Mouse (Mus musculus): ENCODE results near the gene Taok2. TPM values are rescaled to one million over a fixed set of nuclear protein-coding genes. Genes with fewer than 3 reads are reported as not detected.
"Not testable (repeated sequence)": the region's sequence is repeated elsewhere in the genome, so short reads cannot be mapped to it uniquely, and the experiment has no call there.

Taok2 gene
- polyA plus RNA-seq, 1 experiment from 2014 or later = 24.0 TPM

- 81% methylated on average over 4 of the region's 4 CpGs for WGBS
- Histone ChIP-seq H3K4me2 (no peak overlapping the region), H3K4me1 (replicated peaks; ENCODE audit: control insufficient read depth, insufficient read depth, low read length) (peaks cover 10% of the 10 kb centered on the region), H3K9me3 (ENCODE audit: control insufficient read depth, low read length) (no peaks in the 10 kb centered on the region), H3K4me3 (ENCODE audit: low read depth, low read length) (no peak overlapping the region), H3K36me3 (ENCODE audit: control insufficient read depth, insufficient read depth, low read length) (no peaks in the 10 kb centered on the region), H3K27ac (ENCODE audit: low read depth, low read length) (no peak overlapping the region), H3K9ac (ENCODE audit: low read depth, low read length) (no peak overlapping the region), H3K27me3 (replicated peaks; ENCODE audit: control insufficient read depth, insufficient read depth, low read length) (no peaks in the 10 kb centered on the region)
- no peak for ATAC-seq (replicated peaks; ENCODE audit: low FRiP score)
- no peak for DNase-seq (ENCODE audit: low spot score)
These were observed 35.5 kb upstream of the Taok2 start for GRCm38 (mm10) chr7:126919973-126920372.

- H3K4me1 ChIP-seq (replicated peaks; ENCODE audit: control insufficient read depth, insufficient read depth, low read length); H3K36me3 ChIP-seq (ENCODE audit: control insufficient read depth, insufficient read depth, low read length); DNase-seq (ENCODE audit: low spot score); H3K27me3 ChIP-seq (replicated peaks; ENCODE audit: control insufficient read depth, insufficient read depth, low read length); ATAC-seq (replicated peaks; ENCODE audit: low FRiP score); H3K27ac ChIP-seq (ENCODE audit: low read depth, low read length); H3K4me2 ChIP-seq; H3K9ac ChIP-seq (ENCODE audit: low read depth, low read length); H3K4me3 ChIP-seq (ENCODE audit: low read depth, low read length); H3K9me3 ChIP-seq (ENCODE audit: control insufficient read depth, low read length): not testable (repeated sequence)
- WGBS = 49% methylated on average over 4 of the region's 4 CpGs
These were observed 33.9 kb upstream of the Taok2 start for GRCm38 (mm10) chr7:126918356-126918755.

GRCm38 (mm10) chr7:126914844-126915243 is 30.3 kb upstream of the Taok2 start:
- DNase-seq (ENCODE audit: low spot score) (no peak), ATAC-seq (replicated peaks; ENCODE audit: low FRiP score) (no peak)
- H3K4me1 ChIP-seq (replicated peaks; ENCODE audit: control insufficient read depth, insufficient read depth, low read length) = no peaks in the 10 kb centered on the region
- H3K36me3 ChIP-seq (ENCODE audit: control insufficient read depth, insufficient read depth, low read length) = no peaks in the 10 kb centered on the region
- H3K27me3 ChIP-seq (replicated peaks; ENCODE audit: control insufficient read depth, insufficient read depth, low read length) = no peaks in the 10 kb centered on the region
- no peak overlapping the region for H3K4me2 ChIP-seq
- 78% methylated on average over 3 of the region's 3 CpGs for WGBS
- no peak overlapping the region for H3K9ac ChIP-seq (ENCODE audit: low read depth, low read length)
- H3K9me3 ChIP-seq (ENCODE audit: control insufficient read depth, low read length) = no peaks in the 10 kb centered on the region
- no peak overlapping the region for H3K27ac ChIP-seq (ENCODE audit: low read depth, low read length)
- H3K4me3 ChIP-seq (ENCODE audit: low read depth, low read length) = no peak overlapping the region

GRCm38 (mm10) chr7:126905590-126905989 is 21.1 kb upstream of the Taok2 start:
- 57% methylated on average over 3 of the region's 3 CpGs for WGBS
- H3K4me2 ChIP-seq = no peak overlapping the region

GRCm38 (mm10) chr7:126899781-126900180 is 15.3 kb upstream of the Taok2 start:
- not testable (repeated sequence) for DNase-seq (ENCODE audit: low spot score); H3K4me1 ChIP-seq (replicated peaks; ENCODE audit: control insufficient read depth, insufficient read depth, low read length); H3K27me3 ChIP-seq (replicated peaks; ENCODE audit: control insufficient read depth, insufficient read depth, low read length); H3K4me3 ChIP-seq (ENCODE audit: low read depth, low read length); H3K9ac ChIP-seq (ENCODE audit: low read depth, low read length); H3K9me3 ChIP-seq (ENCODE audit: control insufficient read depth, low read length); H3K27ac ChIP-seq (ENCODE audit: low read depth, low read length); H3K4me2 ChIP-seq; H3K36me3 ChIP-seq (ENCODE audit: control insufficient read depth, insufficient read depth, low read length); ATAC-seq (replicated peaks; ENCODE audit: low FRiP score)
- 85% methylated on average over 7 of the region's 9 CpGs for WGBS

More at GRCm38 (mm10) chr7:126905590-126905989, 21.1 kb upstream of the Taok2 start:
- Histone ChIP-seq H3K4me1 (replicated peaks; ENCODE audit: control insufficient read depth, insufficient read depth, low read length) (no peaks in the 10 kb centered on the region), H3K27ac (ENCODE audit: low read depth, low read length) (no peak overlapping the region), H3K27me3 (replicated peaks; ENCODE audit: control insufficient read depth, insufficient read depth, low read length) (no peaks in the 10 kb centered on the region), H3K4me3 (ENCODE audit: low read depth, low read length) (no peak overlapping the region), H3K36me3 (ENCODE audit: control insufficient read depth, insufficient read depth, low read length) (no peaks in the 10 kb centered on the region), H3K9me3 (ENCODE audit: control insufficient read depth, low read length) (no peaks in the 10 kb centered on the region), H3K9ac (ENCODE audit: low read depth, low read length) (no peak overlapping the region)
- no peak for DNase-seq (ENCODE audit: low spot score)
- ATAC-seq (replicated peaks; ENCODE audit: low FRiP score) = no peak

GRCm38 (mm10) chr7:126898102-126898990 is 13.8 kb upstream of the Taok2 start:
- Histone ChIP-seq H3K9me3 (ENCODE audit: control insufficient read depth, low read length) (no peaks in the 10 kb centered on the region), H3K27me3 (replicated peaks; ENCODE audit: control insufficient read depth, insufficient read depth, low read length) (no peaks in the 10 kb centered on the region), H3K27ac (ENCODE audit: low read depth, low read length) (peak overlapping the region; percentile 59), H3K4me1 (replicated peaks; ENCODE audit: control insufficient read depth, insufficient read depth, low read length) (peaks cover 7% of the 10 kb centered on the region; the same call in 1 of the 2 replicates), H3K9ac (ENCODE audit: low read depth, low read length) (peak overlapping the region; percentile 88), H3K4me3 (ENCODE audit: low read depth, low read length) (peak overlapping the region; percentile 66), H3K36me3 (ENCODE audit: control insufficient read depth, insufficient read depth, low read length) (no peaks in the 10 kb centered on the region), H3K4me2 (peak overlapping the region; percentile 80)
- ATAC-seq (replicated peaks; ENCODE audit: low FRiP score) (peak; percentile 94), DNase-seq (ENCODE audit: low spot score) (peak; percentile 98)
- WGBS = 12% methylated on average over 37 of the region's 37 CpGs

- peak overlapping the region; percentile 88 for H3K9ac ChIP-seq (ENCODE audit: low read depth, low read length)
- DNase-seq (ENCODE audit: low spot score) (no peak), ATAC-seq (replicated peaks; ENCODE audit: low FRiP score) (peak; percentile 66)
- WGBS = 15% methylated on average over 16 of the region's 16 CpGs
- no peaks in the 10 kb centered on the region for H3K9me3 ChIP-seq (ENCODE audit: control insufficient read depth, low read length)
- peaks cover 7% of the 10 kb centered on the region; the same call in 1 of the 2 replicates for H3K4me1 ChIP-seq (replicated peaks; ENCODE audit: control insufficient read depth, insufficient read depth, low read length)
- H3K27ac ChIP-seq (ENCODE audit: low read depth, low read length) = peak overlapping the region; percentile 59
- H3K4me3 ChIP-seq (ENCODE audit: low read depth, low read length) = peak overlapping the region; percentile 66
- no peaks in the 10 kb centered on the region for H3K27me3 ChIP-seq (replicated peaks; ENCODE audit: control insufficient read depth, insufficient read depth, low read length)
- no peaks in the 10 kb centered on the region for H3K36me3 ChIP-seq (ENCODE audit: control insufficient read depth, insufficient read depth, low read length)
- peak overlapping the region; percentile 80 for H3K4me2 ChIP-seq
These were observed 13.0 kb upstream of the Taok2 start for GRCm38 (mm10) chr7:126897390-126898101.

GRCm38 (mm10) chr7:126896912-126897311 is 12.4 kb upstream of the Taok2 start:
- no peaks in the 10 kb centered on the region for H3K36me3 ChIP-seq (ENCODE audit: control insufficient read depth, insufficient read depth, low read length)
- no peaks in the 10 kb centered on the region for H3K9me3 ChIP-seq (ENCODE audit: control insufficient read depth, low read length)
- WGBS = 78% methylated on average over 5 of the region's 5 CpGs
- DNase-seq (ENCODE audit: low spot score) (no peak), ATAC-seq (replicated peaks; ENCODE audit: low FRiP score) (no peak)
- peak overlapping the region; percentile 80 for H3K4me2 ChIP-seq
- H3K27ac ChIP-seq (ENCODE audit: low read depth, low read length) = peak overlapping the region; percentile 35; the same call in 1 of the 2 replicates
- no peak overlapping the region for H3K4me3 ChIP-seq (ENCODE audit: low read depth, low read length)
- peak overlapping the region; percentile 36; the same call in 1 of the 2 replicates for H3K9ac ChIP-seq (ENCODE audit: low read depth, low read length)
- H3K27me3 ChIP-seq (replicated peaks; ENCODE audit: control insufficient read depth, insufficient read depth, low read length) = no peaks in the 10 kb centered on the region
- H3K4me1 ChIP-seq (replicated peaks; ENCODE audit: control insufficient read depth, insufficient read depth, low read length) = peaks cover 7% of the 10 kb centered on the region; the same call in 1 of the 2 replicates
